Mouse (Mus musculus) stomach, postnatal 0 days (tissue): ENCODE data around the gene Bcl2l10.

Experiments used
- CTCF ChIP-seq: IDR thresholded peaks from 2 replicates; pipeline ENCODE4 v1.5.1; 2016; ENCODE audit warnings: antibody characterized with exemption, low read depth, mild to moderate bottlenecking, moderate library complexity
- EP300 ChIP-seq: optimal IDR thresholded peaks from 2 replicates; pipeline ENCODE3; 2016; ENCODE audit warnings: antibody characterized with exemption

DNA sequence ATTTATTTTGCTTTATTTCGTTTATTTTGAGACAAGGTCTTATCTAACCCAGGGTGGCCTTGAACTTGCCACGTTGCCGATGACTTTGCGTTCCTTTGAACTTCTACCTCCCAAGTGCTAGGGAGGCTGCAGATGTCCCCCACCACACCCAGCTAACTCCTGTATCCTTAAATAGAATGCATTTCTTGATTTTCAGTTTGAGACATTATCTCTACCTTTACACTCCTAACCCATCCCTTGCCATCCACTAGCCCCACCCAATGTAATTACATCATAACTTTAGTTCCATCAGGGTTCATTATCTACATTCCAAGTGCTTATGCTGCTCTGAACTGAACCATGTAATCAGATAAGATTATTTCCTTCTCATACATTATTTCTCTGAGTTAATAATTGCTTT, 8.2 kb downstream of the Bcl2l10 start:
- TF ChIP-seq CTCF (no peak), EP300 (no peak)
